Mouse (Mus musculus) heart, postnatal 36 days (tissue): ENCODE measurements around the gene Olfr1367. TPM values are rescaled to one million over a fixed set of nuclear protein-coding genes. Genes with fewer than 3 reads are reported as not detected.

Experiments used
- DNase-seq, 2 experiments: peaks; one replicate each; pipeline ENCODE4 v3.0.0; 2021 to 2022
- intact Hi-C: fragments of 180-260 bp; cut with DNase I; formaldehyde crosslinking; loops from one replicate; pipeline ENCODE4 v1.15.1; 2025
- total RNA-seq, 2 experiments: library from RNA; stranded (reverse); gene quantifications; 2 replicates each; pipeline ENCODE4 v1.2.3; 2021

Olfr1367 gene
- not detected for total RNA-seq

DNA sequence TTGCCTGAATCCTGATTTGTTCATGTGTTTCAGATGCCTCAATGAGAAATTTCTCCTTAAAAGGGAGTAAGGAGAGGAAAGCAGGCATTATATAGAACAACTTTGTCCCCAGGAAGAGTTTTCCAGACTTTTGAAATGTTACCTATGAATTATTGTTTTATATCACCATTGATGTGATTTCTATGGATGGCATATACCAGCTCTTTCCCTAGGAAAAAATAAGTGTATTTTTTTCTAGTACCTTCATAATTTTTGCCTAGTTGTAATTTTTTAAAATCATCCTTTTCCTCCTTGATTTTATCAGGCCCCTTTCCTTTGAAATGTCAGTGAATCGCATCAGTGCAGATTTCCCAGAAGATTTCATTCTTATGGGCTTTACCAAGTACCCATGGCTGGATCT, at the start of gene Olfr1367:
TSS of gene Olfr1367 (plus strand) at position 301 of the 400 bp plus-strand sequence.
- no peak for DNase-seq
- intact Hi-C loops: no loop called here

- no peak for DNase-seq
- intact Hi-C loops: no loop called here
Measured at GRCm38 (mm10) chr13:21298557-21298956, 48.2 kb upstream of the Olfr1367 start.

DNA sequence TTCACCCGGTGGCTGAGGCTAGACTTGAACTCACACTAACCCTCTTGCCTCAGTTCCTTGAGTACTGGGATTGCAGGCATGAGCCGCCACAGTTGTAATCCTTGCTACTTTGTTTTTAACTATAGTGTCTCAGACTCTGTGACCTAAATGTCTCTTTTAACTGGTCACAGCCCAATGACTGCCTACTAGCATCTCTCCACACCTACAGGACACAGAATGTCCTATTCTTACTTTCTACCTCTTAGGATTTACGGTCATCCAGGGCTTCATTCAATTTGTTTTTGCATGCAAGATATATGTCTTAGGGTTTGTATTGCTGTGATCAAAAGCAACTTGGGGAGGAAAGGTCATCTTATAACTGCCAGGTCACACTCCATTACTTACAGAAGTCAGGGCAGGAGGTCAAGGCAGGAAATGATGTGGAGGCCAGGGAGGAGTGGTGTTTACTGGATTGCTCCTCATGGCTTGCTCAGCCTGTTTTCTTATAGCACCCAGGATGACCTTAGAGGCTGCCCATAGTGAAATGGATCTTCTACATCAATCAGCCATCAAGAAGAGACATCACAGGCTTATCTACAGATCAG, 42.1 kb upstream of the Olfr1367 start:
- DNase-seq: no peak
- intact Hi-C loops: no loop called here

DNA sequence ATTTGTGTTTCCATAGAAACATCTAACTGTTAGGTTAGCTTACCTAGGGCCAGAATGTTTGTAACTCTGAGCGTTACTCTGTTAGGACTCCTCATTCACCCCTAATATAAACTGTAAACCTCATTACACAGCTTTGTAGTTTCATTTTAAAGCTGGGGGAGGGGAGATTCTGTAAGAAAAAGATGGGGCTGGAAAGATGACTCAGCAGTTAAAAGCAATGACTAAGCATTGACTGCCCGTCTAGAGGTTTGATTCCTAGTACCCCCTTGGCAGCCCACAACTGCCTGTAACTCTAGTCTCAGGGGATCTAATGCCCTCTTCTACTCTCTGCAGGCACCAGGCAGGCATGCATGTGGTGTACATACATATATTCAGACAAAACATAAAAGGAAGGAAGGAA, 36.9 kb upstream of the Olfr1367 start:
- no peak for DNase-seq

DNA sequence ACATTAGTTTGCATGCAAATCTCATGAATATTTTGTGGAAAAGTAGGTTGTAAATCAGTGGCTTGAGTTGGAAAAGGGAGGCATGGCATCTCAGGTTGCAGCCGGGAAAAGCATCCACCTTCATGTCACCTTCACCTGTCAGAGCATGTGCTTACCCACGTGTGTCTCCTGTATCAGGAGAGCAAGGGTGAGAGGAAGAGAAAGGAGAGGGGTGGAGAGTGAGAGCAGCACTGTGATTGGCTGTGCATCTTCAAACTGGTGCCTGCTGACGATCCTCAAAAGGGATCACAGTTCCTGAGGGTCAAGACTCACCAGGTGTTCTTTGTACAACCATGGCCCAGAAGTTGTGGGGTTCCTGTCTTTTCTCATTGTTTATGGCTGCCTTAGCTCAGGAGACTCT, 34.8 kb upstream of the Olfr1367 start, which contains the start of gene Gpx6:
TSS of gene Gpx6 (plus strand) at position 200 of the 400 bp plus-strand sequence.
- DNase-seq: no peak
- intact Hi-C loops: no loop called here

More for the DNA sequence above, 36.9 kb upstream of the Olfr1367 start:
- intact Hi-C loops: no loop called here

GRCm38 (mm10) chr13:21312854-21313253, 33.9 kb upstream of the Olfr1367 start:
- DNase-seq: no peak
- intact Hi-C loops: no loop called here

DNA sequence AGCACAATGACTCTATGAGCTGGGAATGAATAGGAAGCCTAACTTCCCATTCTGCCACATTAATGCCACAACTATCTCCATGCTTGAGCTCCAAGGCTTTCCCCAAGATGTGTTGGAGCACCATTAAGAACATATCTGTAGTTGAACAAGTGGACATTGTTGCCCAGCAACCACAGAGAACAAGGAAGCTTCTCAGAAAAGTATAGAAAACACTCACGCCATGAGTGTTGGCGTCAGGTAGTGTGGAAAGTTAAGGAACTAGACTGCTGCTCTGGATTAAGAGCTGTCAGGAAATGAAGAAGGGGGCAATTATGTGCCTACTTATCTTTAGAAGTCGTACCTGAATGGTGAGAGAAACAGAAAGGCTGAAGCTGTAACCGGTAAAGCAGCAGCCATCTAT, 32.8 kb upstream of the Olfr1367 start:
- DNase-seq: no peak
- intact Hi-C loops: no loop called here

DNA sequence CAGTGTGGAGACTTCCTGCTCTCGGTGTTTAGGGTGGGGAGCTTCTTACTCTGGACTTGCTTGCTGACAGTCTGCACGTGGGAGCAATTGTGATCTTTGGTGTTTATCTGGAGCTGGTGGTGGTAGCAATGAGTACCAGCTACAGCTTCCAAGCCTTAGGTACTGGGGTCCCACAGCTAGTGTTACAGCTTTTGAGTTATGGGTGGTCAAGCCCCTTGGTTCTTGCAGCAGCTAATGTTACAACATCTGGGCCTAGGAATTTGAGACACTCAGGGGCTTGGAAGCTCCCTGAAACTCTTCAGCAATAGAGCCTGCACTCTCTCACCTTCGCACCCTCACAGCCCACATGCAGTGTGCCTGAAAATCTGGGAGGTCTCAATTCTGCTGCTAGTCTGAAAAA, 26.4 kb upstream of the Olfr1367 start:
- no peak for DNase-seq
- intact Hi-C loops: loop anchor here (10.0 kb wide), 1 partner anchor 385 kb away; no protein-coding TSS in a partner anchor

GRCm38 (mm10) chr13:21321890-21322494, 24.7 kb upstream of the Olfr1367 start:
- intact Hi-C loops: loop anchor here (10.0 kb wide), 1 partner anchor 387 kb away; no protein-coding TSS in a partner anchor
- no peak for DNase-seq

DNA sequence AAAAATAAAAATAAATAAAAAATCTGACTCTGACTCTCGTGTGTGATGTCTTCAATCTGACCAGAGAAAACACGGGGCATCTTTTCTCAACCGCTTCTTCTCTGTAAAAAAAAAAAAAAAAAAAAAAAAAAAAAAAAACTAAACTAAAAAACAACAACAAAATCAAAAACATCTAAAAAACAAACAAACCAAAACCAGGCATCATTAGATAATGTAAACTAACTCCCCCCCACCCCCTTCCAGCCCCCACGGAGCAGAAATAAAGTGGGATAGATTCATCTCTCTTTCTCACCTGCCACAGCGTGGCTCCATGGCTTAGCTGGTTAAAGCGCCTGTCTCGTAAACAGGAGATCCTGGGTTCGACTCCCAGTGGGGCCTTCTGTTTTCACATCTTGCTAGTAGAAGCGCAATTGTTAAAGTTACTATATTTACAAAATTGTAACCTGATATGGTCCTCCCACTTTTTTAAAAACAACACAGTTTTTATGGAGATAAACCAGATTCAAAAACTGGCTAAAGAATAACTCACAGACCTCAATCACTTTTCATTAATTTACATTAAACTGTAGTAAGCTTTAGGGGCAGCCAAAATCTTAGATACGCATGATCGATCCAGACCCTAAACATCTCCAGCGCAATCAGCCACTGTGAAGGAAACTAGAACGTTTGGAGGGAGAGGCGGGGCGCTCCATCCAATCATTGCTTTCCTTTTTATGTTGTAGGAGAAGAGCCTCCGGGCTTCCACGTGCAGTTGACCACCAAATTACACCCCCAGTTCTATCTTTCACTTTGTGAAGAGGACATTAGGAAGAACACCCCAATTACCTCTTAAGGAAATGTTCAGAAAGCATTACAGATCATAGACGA, 24.0 kb upstream of the Olfr1367 start:
- intact Hi-C loops: loop anchor here (10.0 kb wide), 1 partner anchor 388 kb away; no protein-coding TSS in a partner anchor
- peak in 1 of 2 experiments; percentile 4 for DNase-seq

DNA sequence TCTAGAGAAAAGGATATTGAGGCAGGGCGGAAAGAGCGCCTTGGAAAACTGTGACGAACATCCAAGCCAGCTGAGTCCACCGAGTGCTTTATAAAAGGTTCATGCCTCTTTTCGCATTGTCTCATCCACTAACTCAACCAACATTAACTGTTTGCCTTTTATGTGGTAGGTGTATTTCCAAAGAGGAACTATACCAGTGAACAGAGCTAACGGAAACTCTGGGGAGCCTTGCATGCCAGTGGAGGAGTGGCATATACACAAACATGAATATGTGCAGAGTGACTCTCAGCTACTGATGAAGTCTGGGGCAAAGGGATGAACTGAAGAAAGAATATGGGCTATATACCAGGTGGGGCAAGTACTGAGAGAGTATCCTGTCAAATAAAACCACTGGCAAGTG, 23.3 kb upstream of the Olfr1367 start:
- DNase-seq: no peak
- intact Hi-C loops: loop anchor here (10.0 kb wide), 1 partner anchor 389 kb away; no protein-coding TSS in a partner anchor

DNA sequence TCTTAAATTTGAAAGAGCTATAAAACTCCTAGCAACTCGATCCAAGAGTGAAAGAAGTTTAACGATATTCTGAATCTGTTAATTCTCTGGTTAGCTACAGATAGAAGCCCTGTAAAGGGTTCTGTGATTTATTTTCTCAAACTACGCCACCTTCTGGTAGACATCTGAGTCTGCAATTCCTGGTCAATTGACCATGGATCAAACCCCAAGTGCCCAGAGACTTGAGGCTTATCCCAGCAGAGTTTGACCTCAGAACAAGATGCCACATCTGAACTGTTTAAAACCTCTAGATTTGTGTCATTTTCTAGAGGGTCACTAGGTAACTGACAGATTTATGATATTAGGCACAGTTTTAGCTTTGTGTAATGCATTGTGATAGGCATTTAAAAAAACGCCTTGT, 20.5 kb upstream of the Olfr1367 start:
- intact Hi-C loops: loop anchor here (2.0 to 10.0 kb wide), 6 partner anchors 47 to 1029 kb away; no protein-coding TSS in a partner anchor
- DNase-seq: no peak

- intact Hi-C loops: loop anchor here (1.0 to 10.0 kb wide), 7 partner anchors 48 to 1029 kb away; no protein-coding TSS in a partner anchor
- DNase-seq: peak; percentile 79 to 87
Measured at GRCm38 (mm10) chr13:21326657-21327211, 20.0 kb upstream of the Olfr1367 start.

GRCm38 (mm10) chr13:21327424-21327823, 19.3 kb upstream of the Olfr1367 start:
- intact Hi-C loops: loop anchor here (1.0 to 10.0 kb wide), 7 partner anchors 49 to 1030 kb away; no protein-coding TSS in a partner anchor
- no peak for DNase-seq

- intact Hi-C loops: no loop called here
- no peak for DNase-seq
Measured at GRCm38 (mm10) chr13:21350593-21350992, 3.9 kb downstream of the Olfr1367 start.

- intact Hi-C loops: loop anchor here (1.0 to 5.0 kb wide), 5 partner anchors 40 to 350 kb away; partner anchors contain the start of genes Nkapl, Zkscan3, Zkscan8 and Zscan26
- peak; percentile 87 to 89 for DNase-seq
Measured at GRCm38 (mm10) chr13:21362621-21363248, 16.0 kb downstream of the Olfr1367 start, which contains the start of gene Zscan12. Gene Zscan12, plus strand, starts transcription at chr13:21362820.

DNA sequence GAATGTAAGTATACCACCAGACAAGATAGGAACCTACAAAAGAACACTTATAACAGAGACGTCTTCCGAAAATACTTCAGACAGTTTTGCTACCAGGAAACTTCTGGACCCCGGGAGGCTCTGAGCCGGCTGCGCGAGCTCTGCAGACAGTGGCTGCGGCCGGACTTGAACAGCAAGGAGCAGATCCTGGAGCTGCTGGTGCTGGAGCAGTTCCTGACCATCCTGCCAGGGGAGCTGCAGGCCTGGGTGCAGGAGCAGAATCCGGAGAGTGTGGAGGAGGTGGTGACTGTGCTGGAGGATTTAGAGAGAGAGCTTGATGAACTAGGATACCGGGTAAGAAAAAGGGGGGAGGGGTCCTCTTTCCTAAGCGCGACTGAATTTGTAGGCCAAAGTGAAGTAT, 17.0 kb downstream of the Olfr1367 start:
- DNase-seq: no peak
- intact Hi-C loops: loop anchor here (2.0 to 5.0 kb wide), 3 partner anchors 104 to 349 kb away; partner anchors contain the start of genes Nkapl and Zkscan8

GRCm38 (mm10) chr13:21366635-21367034, 19.9 kb downstream of the Olfr1367 start:
- no peak for DNase-seq
- intact Hi-C loops: no loop called here

GRCm38 (mm10) chr13:21372700-21373099, 26.0 kb downstream of the Olfr1367 start:
- intact Hi-C loops: no loop called here
- no peak for DNase-seq

GRCm38 (mm10) chr13:21377773-21378172, 31.1 kb downstream of the Olfr1367 start:
- intact Hi-C loops: no loop called here
- DNase-seq: no peak
